Mouse (Mus musculus) bone marrow, adult 2 months (tissue): ENCODE results near the gene 4921517D22Rik.

Source experiments
- CTCF ChIP-seq: fragments of 200-500 bp; IDR thresholded peaks from 2 replicates; pipeline ENCODE4 v1.5.1; 2011; ENCODE audit warnings: low read length, control low read depth; ENCODE audit not compliant: control insufficient read depth, insufficient read depth
- POLR2A ChIP-seq: fragments of 200-500 bp; IDR thresholded peaks from 2 replicates; pipeline ENCODE4 v1.6.1; 2011; ENCODE audit warnings: low read depth, mild to moderate bottlenecking, control low read depth, low read length, borderline replicate concordance; ENCODE audit not compliant: control insufficient read depth

- TF ChIP-seq CTCF (no peak), POLR2A (no peak)
These were observed 32.4 kb upstream of the 4921517D22Rik start for GRCm38 (mm10) chr13:59726139-59726867.
